Mouse (Mus musculus): ENCODE measurements around the gene Zfp688. TPM values are rescaled to one million over a fixed set of nuclear protein-coding genes. Genes with fewer than 3 reads are reported as not detected.
A peak's percentile ranks its signal among the peaks of the same experiment; 100 is the strongest.
"Not testable (repeated sequence)": the region's sequence is repeated elsewhere in the genome, so short reads cannot be mapped to it uniquely, and the experiment has no call there.

Gene Zfp688
- polyA plus RNA-seq, 1 experiment from 2014 or later = 25.0 TPM

DNA sequence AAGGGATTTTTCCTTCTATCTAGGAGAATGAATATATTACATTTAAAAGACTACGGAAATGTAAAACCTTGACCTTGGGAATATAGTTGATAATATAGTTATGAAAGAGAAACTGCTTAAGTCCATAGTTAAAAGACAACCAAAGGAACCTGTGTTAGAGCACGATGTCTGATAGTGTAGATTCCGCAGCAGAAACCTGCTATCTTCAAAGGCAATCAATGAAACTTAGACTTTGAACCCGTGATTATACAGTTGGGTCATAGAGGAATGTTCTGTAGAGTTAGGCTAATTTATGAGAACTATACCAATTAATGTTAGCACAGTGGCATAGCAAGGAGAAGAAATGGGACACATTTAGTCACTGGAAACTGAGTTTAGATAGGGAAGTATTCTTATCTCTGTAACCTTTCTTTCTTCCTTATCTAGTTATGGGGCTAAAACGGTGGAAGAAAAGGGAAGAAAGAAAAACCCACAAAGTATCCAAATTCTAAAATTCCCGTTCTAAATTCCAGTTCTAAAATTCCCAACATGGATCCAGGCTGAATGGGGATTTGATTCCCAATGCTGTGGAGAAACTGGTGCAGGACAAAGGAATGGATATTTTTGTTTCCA is 43.5 kb downstream of the Zfp688 start:
- WGBS = 77% methylated on average over 6 of the region's 6 CpGs
- no peak overlapping the region for H3K4me2 ChIP-seq (replicated peaks)
- H3K27me3 ChIP-seq = no peaks in the 10 kb centered on the region
- H3K36me3 ChIP-seq = peaks cover 16% of the 10 kb centered on the region
- no peak overlapping the region for H3K9ac ChIP-seq
- H3K4me1 ChIP-seq = no peaks in the 10 kb centered on the region
- no peak overlapping the region for H3K4me3 ChIP-seq
- H3K27ac ChIP-seq = no peak overlapping the region
- no peaks in the 10 kb centered on the region for H3K9me3 ChIP-seq
- no peak for ATAC-seq (ENCODE audit: insufficient number of reproducible peaks, insufficient read depth, low FRiP score, low TSS enrichment)

DNA sequence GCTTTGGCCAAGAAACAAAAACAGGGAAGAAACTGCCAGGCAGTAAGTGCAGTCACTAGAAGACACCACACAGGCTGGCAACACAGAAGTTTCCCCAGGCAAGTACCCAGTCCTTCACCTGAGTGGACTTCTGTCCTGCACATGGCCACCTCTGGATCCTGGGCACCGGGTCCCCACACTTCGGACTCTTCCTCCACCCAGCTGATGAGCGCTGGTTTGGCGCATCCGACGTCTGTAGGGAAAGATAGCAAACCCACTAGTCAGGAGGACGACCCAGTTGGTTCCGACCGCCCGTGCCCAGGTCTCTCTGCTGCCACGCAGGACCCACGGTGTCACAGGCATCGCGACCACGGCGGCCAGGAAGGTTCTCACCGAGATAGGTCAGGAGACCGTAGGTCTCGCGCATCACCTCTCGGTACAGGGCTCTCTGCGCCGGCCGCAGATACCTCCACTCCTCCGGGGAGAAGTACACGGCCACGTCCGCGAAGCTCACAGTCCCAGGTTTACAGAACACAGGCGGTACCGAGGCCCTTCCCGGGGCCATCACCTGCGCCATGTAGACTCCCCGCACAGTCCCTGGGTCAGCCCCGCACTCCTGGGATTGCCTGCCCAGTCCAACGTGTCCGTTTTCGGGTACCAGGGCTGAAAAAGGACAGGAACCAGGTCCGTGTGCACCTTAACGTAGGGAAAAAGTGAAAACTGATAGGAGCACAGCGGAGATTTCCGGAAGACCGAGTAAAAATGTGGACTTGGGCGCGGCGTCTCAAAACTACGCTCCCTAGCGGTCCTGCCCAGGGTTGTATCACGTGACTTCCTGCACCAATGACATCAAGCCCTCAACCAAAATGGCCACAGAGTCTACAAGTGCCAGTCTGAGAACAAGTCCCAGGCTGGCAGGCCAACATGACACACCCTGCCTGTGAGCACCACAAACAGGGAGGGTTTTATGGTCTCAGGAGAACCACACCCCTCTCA is 46.3 kb downstream of the Zfp688 start, which contains the start of gene Zfp747:
TSS of gene Zfp747 (minus strand) at position 780 of the 975 bp plus-strand sequence.
- H3K4me2 ChIP-seq (replicated peaks) = peak within 1 kb of the TSS; percentile 65
- peak; percentile 89 for ATAC-seq (ENCODE audit: insufficient number of reproducible peaks, insufficient read depth, low FRiP score, low TSS enrichment)
- peak within 1 kb of the TSS; percentile 50; the same call in 1 of the 2 replicates for H3K27ac ChIP-seq
- peak within 1 kb of the TSS; percentile 74 for H3K9ac ChIP-seq
- H3K36me3 ChIP-seq = peaks cover 15% of the 10 kb centered on the region
- H3K27me3 ChIP-seq, H3K4me1 ChIP-seq, H3K9me3 ChIP-seq: not testable (repeated sequence)
- 2% methylated on average over 49 of the region's 49 CpGs for WGBS
- H3K4me3 ChIP-seq = peak within 1 kb of the TSS; percentile 70

DNA sequence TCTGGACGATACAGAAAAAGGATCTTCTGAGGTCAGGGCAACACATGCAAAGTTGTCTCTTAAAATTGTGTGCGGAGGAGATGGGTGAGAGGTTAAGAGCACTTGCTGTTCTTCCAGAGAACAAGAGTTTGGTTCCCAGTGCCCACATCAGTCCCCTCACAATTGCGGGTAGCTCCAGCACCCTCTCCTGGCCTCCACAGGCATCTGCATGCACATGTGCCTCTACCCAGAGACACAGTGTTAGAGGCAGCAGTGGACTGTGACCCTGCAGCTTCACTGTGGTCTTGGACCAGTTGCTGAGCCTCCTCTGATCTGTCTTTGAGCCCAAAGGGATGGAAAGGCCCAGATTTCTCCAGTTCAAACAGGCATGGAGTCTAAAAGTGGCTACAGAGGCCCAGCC is 50.0 kb downstream of the Zfp688 start:
- not testable (repeated sequence) for H3K4me1 ChIP-seq; ATAC-seq (ENCODE audit: insufficient number of reproducible peaks, insufficient read depth, low FRiP score, low TSS enrichment); H3K9me3 ChIP-seq; H3K27ac ChIP-seq; H3K9ac ChIP-seq; H3K4me3 ChIP-seq; H3K4me2 ChIP-seq (replicated peaks); H3K27me3 ChIP-seq
- peaks cover 15% of the 10 kb centered on the region for H3K36me3 ChIP-seq
- WGBS = 72% methylated on average over 3 of the region's 3 CpGs

DNA sequence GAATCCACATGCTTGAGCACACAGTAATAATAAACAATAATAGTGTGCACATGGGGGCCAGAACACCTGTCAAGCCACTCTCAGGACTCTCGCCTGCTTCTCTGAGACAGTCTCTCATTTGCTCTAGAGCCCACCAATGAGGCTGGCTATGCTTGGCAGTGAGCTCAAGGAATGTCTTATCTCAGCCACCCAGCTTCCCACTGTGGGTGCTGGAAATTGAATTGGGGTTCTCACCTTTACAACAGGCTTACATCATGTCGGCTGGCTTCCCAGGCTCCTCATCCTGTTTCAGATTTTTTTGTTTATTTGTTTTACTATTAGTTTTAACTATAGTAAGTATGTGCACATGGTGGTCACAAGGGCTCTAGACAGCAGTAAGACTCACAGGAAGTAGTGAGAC is 50.7 kb downstream of the Zfp688 start:
- ATAC-seq (ENCODE audit: insufficient number of reproducible peaks, insufficient read depth, low FRiP score, low TSS enrichment) = no peak
- Histone ChIP-seq H3K4me1 (no peaks in the 10 kb centered on the region), H3K9ac (no peak overlapping the region), H3K9me3 (no peaks in the 10 kb centered on the region), H3K27ac (no peak overlapping the region), H3K4me2 (replicated peaks) (no peak overlapping the region), H3K27me3 (no peaks in the 10 kb centered on the region), H3K36me3 (peaks cover 15% of the 10 kb centered on the region), H3K4me3 (no peak overlapping the region)
- WGBS = 79% methylated on average over 2 of the region's 2 CpGs

Other genes with a start within 250 kb of the Zfp688 start
- 73.7 and 82.5 TPM in 2 replicates for gene Cd2bp2, start 226.0 kb downstream of the Zfp688 start, polyA plus RNA-seq (2016; fragmentation: Nextera tagmentation; extraction: Ambion mirVana)
- gene Tbc1d10b, start 213.6 kb downstream of the Zfp688 start, polyA plus RNA-seq (2016; fragmentation: Nextera tagmentation; extraction: Ambion mirVana) = 41.1 and 43.4 TPM in 2 replicates
- 65.2 and 79.2 TPM in 2 replicates for gene Mylpf, start 213.2 kb downstream of the Zfp688 start, polyA plus RNA-seq (2016; fragmentation: Nextera tagmentation; extraction: Ambion mirVana)
- 63.2 and 63.3 TPM in 2 replicates for gene Zfp553, start 189.0 kb downstream of the Zfp688 start, polyA plus RNA-seq (2016; fragmentation: Nextera tagmentation; extraction: Ambion mirVana)
- gene Sept1, start 188.9 kb downstream of the Zfp688 start, polyA plus RNA-seq (2016; fragmentation: Nextera tagmentation; extraction: Ambion mirVana) = 34.0 and 39.7 TPM in 2 replicates
- gene Zfp771, start 177.8 kb downstream of the Zfp688 start, polyA plus RNA-seq (2016; fragmentation: Nextera tagmentation; extraction: Ambion mirVana) = 82.9 and 89.3 TPM in 2 replicates
- 196 and 203 TPM in 2 replicates for gene Dctpp1, start 161.4 kb downstream of the Zfp688 start, polyA plus RNA-seq (2016; fragmentation: Nextera tagmentation; extraction: Ambion mirVana)
- gene Sephs2, start 148.0 kb downstream of the Zfp688 start, polyA plus RNA-seq (2016; fragmentation: Nextera tagmentation; extraction: Ambion mirVana) = 80.1 and 80.4 TPM in 2 replicates
- 0.88 and 0.91 TPM in 2 replicates for gene Itgal, start 125.8 kb downstream of the Zfp688 start, polyA plus RNA-seq (2016; fragmentation: Nextera tagmentation; extraction: Ambion mirVana)
- 22.3 and 22.5 TPM in 2 replicates for gene Zfp768, start 76.5 kb downstream of the Zfp688 start, polyA plus RNA-seq (2016; fragmentation: Nextera tagmentation; extraction: Ambion mirVana)
- gene Zfp747, start 46.0 kb downstream of the Zfp688 start, polyA plus RNA-seq (2016; fragmentation: Nextera tagmentation; extraction: Ambion mirVana) = 9.3 and 10.5 TPM in 2 replicates
- 6.0 and 6.9 TPM in 2 replicates for gene 9130019O22Rik, start 34.9 kb downstream of the Zfp688 start, polyA plus RNA-seq (2016; fragmentation: Nextera tagmentation; extraction: Ambion mirVana)
- 6.9 and 7.8 TPM in 2 replicates for gene E430018J23Rik, start 28.4 kb downstream of the Zfp688 start, polyA plus RNA-seq (2016; fragmentation: Nextera tagmentation; extraction: Ambion mirVana)
- gene Zfp764, start 15.2 kb downstream of the Zfp688 start, polyA plus RNA-seq (2016; fragmentation: Nextera tagmentation; extraction: Ambion mirVana) = 7.9 and 8.5 TPM in 2 replicates
- 16.5 and 16.7 TPM in 2 replicates for gene Zfp689, start 27.1 kb upstream of the Zfp688 start, polyA plus RNA-seq (2016; fragmentation: Nextera tagmentation; extraction: Ambion mirVana)
- 47.5 and 48.7 TPM in 2 replicates for gene Prr14, start 37.5 kb upstream of the Zfp688 start, polyA plus RNA-seq (2016; fragmentation: Nextera tagmentation; extraction: Ambion mirVana)
- 14.6 and 14.8 TPM in 2 replicates for gene Fbrs, start 57.1 kb upstream of the Zfp688 start, polyA plus RNA-seq (2016; fragmentation: Nextera tagmentation; extraction: Ambion mirVana)
- 88.0 and 88.4 TPM in 2 replicates for gene Srcap, start 89.9 kb upstream of the Zfp688 start, polyA plus RNA-seq (2016; fragmentation: Nextera tagmentation; extraction: Ambion mirVana)
- 16.9 and 17.2 TPM in 2 replicates for gene Gm42715, start 97.5 kb upstream of the Zfp688 start, polyA plus RNA-seq (2016; fragmentation: Nextera tagmentation; extraction: Ambion mirVana)
- 4.8 and 5.7 TPM in 2 replicates for gene Tmem265, start 139.3 kb upstream of the Zfp688 start, polyA plus RNA-seq (2016; fragmentation: Nextera tagmentation; extraction: Ambion mirVana)
- gene Phkg2, start 151.3 kb upstream of the Zfp688 start, polyA plus RNA-seq (2016; fragmentation: Nextera tagmentation; extraction: Ambion mirVana) = 39.3 and 42.9 TPM in 2 replicates
- gene Ccdc189, start 166.5 kb upstream of the Zfp688 start, polyA plus RNA-seq (2016; fragmentation: Nextera tagmentation; extraction: Ambion mirVana) = 11.0 and 11.3 TPM in 2 replicates
- 63.0 and 66.2 TPM in 2 replicates for gene Rnf40, start 166.7 kb upstream of the Zfp688 start, polyA plus RNA-seq (2016; fragmentation: Nextera tagmentation; extraction: Ambion mirVana)
- 24.6 and 25.1 TPM in 2 replicates for gene Zfp629, start 193.7 kb upstream of the Zfp688 start, polyA plus RNA-seq (2016; fragmentation: Nextera tagmentation; extraction: Ambion mirVana)

Measured in embryonic facial prominence, embryonic 12.5 days (tissue).